Comparison of ENCODE assay signal across 8 mouse cellular contexts in genomic region chr10:89731341-89731740, GRCm38 (mm10). TPM values are rescaled to one million over a fixed set of nuclear protein-coding genes. Genes with fewer than 3 reads are reported as not detected.
DNase-seq lines count a peak whose midpoint lies in the region; ATAC-seq lines count a peak whose summit lies in the region.

No protein-coding gene starts in this region.

- no peaks in the 10 kb centered on the region for H3K27me3 ChIP-seq in heart, embryonic 15.5 days
- H3K27me3 ChIP-seq in hindbrain, embryonic 11.5 days (ENCODE audit: control insufficient read depth, insufficient read depth, low read length): no peaks in the 10 kb centered on the region
- H3K27me3 ChIP-seq in midbrain, embryonic 12.5 days: no peaks in the 10 kb centered on the region

- H3K36me3 ChIP-seq in heart, embryonic 15.5 days: 0 out of 2 replicates have a peak, but pooled peaks cover 5% of the 10 kb centered on the region
- H3K36me3 ChIP-seq in hindbrain, embryonic 11.5 days (ENCODE audit: control insufficient read depth, insufficient read depth, low read length): no peaks in the 10 kb centered on the region
- peaks cover 6% of the 10 kb centered on the region; the same call in 1 of the 2 replicates for H3K36me3 ChIP-seq in midbrain, embryonic 12.5 days

- H3K27ac ChIP-seq in heart, embryonic 15.5 days: no peak overlapping the region
- H3K27ac ChIP-seq in hindbrain, embryonic 11.5 days (ENCODE audit: low read depth, low read length): no peak overlapping the region
- H3K27ac ChIP-seq in midbrain, embryonic 12.5 days (replicated peaks): no peak overlapping the region

- H3K4me3 ChIP-seq in heart, embryonic 15.5 days: peak overlapping the region; percentile 76
- peak overlapping the region; percentile 56 for H3K4me3 ChIP-seq in hindbrain, embryonic 11.5 days (ENCODE audit: low read depth, low read length)
- peak overlapping the region; percentile 70 for H3K4me3 ChIP-seq in midbrain, embryonic 12.5 days

- DNase-seq in heart, adult 11 months: no peak
- peak; percentile 22 for DNase-seq in NIH3T3 (ENCODE audit: low read depth)
- no peak for DNase-seq in hindbrain, embryonic 11.5 days (ENCODE audit: low spot score)
- DNase-seq in frontal cortex, postnatal 10 days (ENCODE audit: low spot score in 2 of 2): no peak
- no peak for DNase-seq in cerebellum, adult 9-11 months

- ATAC-seq in heart, embryonic 15.5 days (replicated peaks; ENCODE audit: insufficient number of reproducible peaks, insufficient read depth, low FRiP score, low read depth): no peak
- no peak; the same call in 1 of the 2 replicates for ATAC-seq in hindbrain, embryonic 11.5 days (ENCODE audit: low FRiP score)
- ATAC-seq in midbrain, embryonic 12.5 days (ENCODE audit: low FRiP score, low read depth): no peak
- ATAC-seq in frontal cortex, adult (ENCODE audit: low TSS enrichment): no peak

- peak overlapping the region; percentile 72 for H3K4me2 ChIP-seq in heart, embryonic 15.5 days
- H3K4me2 ChIP-seq in hindbrain, embryonic 11.5 days (replicated peaks; ENCODE audit: low read depth, low read length): peak overlapping the region; percentile 50
- H3K4me2 ChIP-seq in midbrain, embryonic 12.5 days (replicated peaks): peak overlapping the region; percentile 58

- H3K9me3 ChIP-seq in heart, embryonic 15.5 days (replicated peaks): no peaks in the 10 kb centered on the region
- no peaks in the 10 kb centered on the region for H3K9me3 ChIP-seq in hindbrain, embryonic 11.5 days (ENCODE audit: control insufficient read depth, low read length)
- no peaks in the 10 kb centered on the region for H3K9me3 ChIP-seq in midbrain, embryonic 12.5 days

- H3K9ac ChIP-seq in heart, embryonic 15.5 days: peak overlapping the region; percentile 60
- peak overlapping the region; percentile 42 for H3K9ac ChIP-seq in hindbrain, embryonic 11.5 days (ENCODE audit: low read depth, low read length)
- peak overlapping the region; percentile 67 for H3K9ac ChIP-seq in midbrain, embryonic 12.5 days (replicated peaks)

- peaks cover 16% of the 10 kb centered on the region for H3K4me1 ChIP-seq in heart, embryonic 15.5 days (replicated peaks)
- peaks cover 4% of the 10 kb centered on the region for H3K4me1 ChIP-seq in hindbrain, embryonic 11.5 days (replicated peaks; ENCODE audit: control insufficient read depth, insufficient read depth, low read length)
- peaks cover 16% of the 10 kb centered on the region for H3K4me1 ChIP-seq in midbrain, embryonic 12.5 days

- 17% methylated on average over 5 of the region's 5 CpGs for WGBS in heart, embryonic 15.5 days
- 12% methylated on average over 5 of the region's 5 CpGs for WGBS in hindbrain, embryonic 11.5 days
- 13% methylated on average over 5 of the region's 5 CpGs for WGBS in midbrain, embryonic 12.5 days

RNA-seq across cellular contexts. Expression of gene Actr6, which starts 0.8 kb away (rescaled TPM):
- polyA plus RNA-seq in heart, embryonic 15.5 days (2015; fragmentation: Nextera tagmentation; extraction: Ambion mirVana): 25.0 and 26.8 TPM in 2 replicates
- polyA plus RNA-seq in hindbrain, embryonic 11.5 days (2014; fragmentation: Nextera tagmentation; extraction: Ambion mirVana): 41.9 and 45.1 TPM in 2 replicates
- polyA plus RNA-seq in midbrain, embryonic 12.5 days (2016; fragmentation: Nextera tagmentation; extraction: Ambion mirVana): 41.6 and 43.7 TPM in 2 replicates

RNA-seq across cellular contexts. Expression of gene Uhrf1bp1l, which starts 13.4 kb away (rescaled TPM):
- polyA plus RNA-seq in heart, embryonic 15.5 days (2015; fragmentation: Nextera tagmentation; extraction: Ambion mirVana): 18.0 and 19.2 TPM in 2 replicates
- polyA plus RNA-seq in hindbrain, embryonic 11.5 days (2014; fragmentation: Nextera tagmentation; extraction: Ambion mirVana): 33.2 and 33.4 TPM in 2 replicates
- 32.8 and 33.0 TPM in 2 replicates for polyA plus RNA-seq in midbrain, embryonic 12.5 days (2016; fragmentation: Nextera tagmentation; extraction: Ambion mirVana)

RNA-seq across cellular contexts. Expression of gene Scyl2, which starts 45.3 kb away (rescaled TPM):
- polyA plus RNA-seq in heart, embryonic 15.5 days (2015; fragmentation: Nextera tagmentation; extraction: Ambion mirVana): 3.9 and 4.3 TPM in 2 replicates
- 23.5 and 27.7 TPM in 2 replicates for polyA plus RNA-seq in hindbrain, embryonic 11.5 days (2014; fragmentation: Nextera tagmentation; extraction: Ambion mirVana)
- polyA plus RNA-seq in midbrain, embryonic 12.5 days (2016; fragmentation: Nextera tagmentation; extraction: Ambion mirVana): 13.5 and 13.9 TPM in 2 replicates
